Mouse (Mus musculus) lung, embryonic 14.5 days (tissue): ENCODE data around the gene Thap4. TPM values are rescaled to one million over a fixed set of nuclear protein-coding genes. Genes with fewer than 3 reads are reported as not detected.
A peak's percentile ranks its signal among the peaks of the same experiment; 100 is the strongest.
"Not testable (repeated sequence)": the region's sequence is repeated elsewhere in the genome, so short reads cannot be mapped to it uniquely, and the experiment has no call there.

ENCODE experiments used
- ATAC-seq: fragments of 200-750 bp; cut with Nextera tagmentation; 2 replicates; pipeline ENCODE4 v1.8.0; 2017; ENCODE audit warnings: mild to moderate bottlenecking, moderate TSS enrichment, moderate library complexity; ENCODE audit not compliant: insufficient read depth
- DNase-seq: peaks from one replicate; pipeline ENCODE4 v3.0.0-alpha.2; 2015
- H3K27ac ChIP-seq: fragments of 300-500 bp; sonication (generic); 2 replicates; pipeline ENCODE4 v1.5.1; 2014; ENCODE audit warnings: low read depth, mild to moderate bottlenecking, moderate library complexity
- H3K27me3 ChIP-seq: fragments of 300-500 bp; sonication (generic); 2 replicates; pipeline ENCODE4 v1.6.1; 2014; ENCODE audit warnings: low read length, control low read depth; ENCODE audit not compliant: insufficient read depth
- H3K36me3 ChIP-seq: fragments of 300-500 bp; sonication (generic); 2 replicates; pipeline ENCODE4 v1.6.1; 2014; ENCODE audit warnings: control low read depth; ENCODE audit not compliant: insufficient read depth
- H3K4me1 ChIP-seq: fragments of 300-500 bp; sonication (generic); 2 replicates; pipeline ENCODE4 v1.6.1; 2014; ENCODE audit warnings: antibody characterized with exemption, control low read depth; ENCODE audit not compliant: insufficient read depth
- H3K4me2 ChIP-seq: fragments of 300-500 bp; sonication (generic); 2 replicates; pipeline ENCODE4 v1.6.1; 2014; ENCODE audit warnings: mild to moderate bottlenecking
- H3K4me3 ChIP-seq: fragments of 300-500 bp; sonication (generic); 2 replicates; pipeline ENCODE4 v1.5.1; 2014; ENCODE audit warnings: low read depth, low read length
- H3K9ac ChIP-seq: fragments of 300-500 bp; sonication (generic); 2 replicates; pipeline ENCODE4 v1.6.1; 2014
- H3K9me3 ChIP-seq: fragments of 300-500 bp; sonication (generic); 2 replicates; pipeline ENCODE4 v1.6.1; 2016; ENCODE audit warnings: low read depth, low read length, control low read depth
- CTCF ChIP-seq: IDR thresholded peaks from 2 replicates; pipeline ENCODE4 v1.5.1; 2016; ENCODE audit warnings: antibody characterized with exemption, low read depth
- WGBS: fragments of 180-500 bp; shearing (Covaris S2); extraction: QIAGEN DNeasy Blood & Tissue Kit; methylation state at CpG from one replicate; pipeline ENCODE4 v1.1.7; 2014; 5-methylcytosine and 5-hydroxymethylcytosine counted together
- polyA plus RNA-seq: library from polyadenylated mRNA; unstranded; fragments of >200 nt; fragmentation: Nextera tagmentation; extraction: Ambion mirVana; gene quantifications from 2 replicates; pipeline ENCODE4 v1.2.1, GENCODE M21; 2014

Thap4 gene
- polyA plus RNA-seq, 1 experiment from 2014 or later, result 52.7 TPM

GRCm38 (mm10) chr1:93794526-93794925, 39.9 kb upstream of the Thap4 start:
- ATAC-seq, result no peak
- H3K4me2 ChIP-seq, result no peak overlapping the region
- no peaks in the 10 kb centered on the region for H3K4me1 ChIP-seq
- no peaks in the 10 kb centered on the region for H3K9me3 ChIP-seq
- DNase-seq, result no peak
- H3K9ac ChIP-seq, result no peak overlapping the region
- H3K4me3 ChIP-seq, result no peak overlapping the region
- 91% methylated on average over 8 of the region's 8 CpGs for WGBS
- no peaks in the 10 kb centered on the region for H3K27me3 ChIP-seq
- no peak for TF ChIP-seq CTCF
- no peak overlapping the region for H3K27ac ChIP-seq
- H3K36me3 ChIP-seq, result peaks cover 86% of the 10 kb centered on the region

DNA sequence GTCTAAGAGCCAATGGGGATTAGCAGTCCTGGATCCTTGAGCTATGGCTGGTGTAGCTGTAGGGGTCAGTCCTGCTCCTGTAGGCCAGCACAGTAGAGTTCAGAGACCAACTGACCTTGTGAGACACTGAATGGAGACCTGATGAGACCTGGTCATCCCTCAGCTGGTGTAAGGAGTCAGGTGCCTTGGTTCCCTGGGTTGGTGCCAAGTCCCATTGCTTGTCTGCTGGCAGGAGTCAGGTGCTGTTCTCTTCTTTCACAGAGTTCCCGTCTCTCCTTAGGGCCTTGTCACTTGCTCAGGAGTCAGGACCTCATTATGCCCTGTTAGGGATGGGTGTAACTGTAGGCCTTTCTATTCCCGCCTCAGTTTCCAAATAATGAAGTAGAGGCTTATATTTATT, 32.2 kb upstream of the Thap4 start:
- H3K9ac ChIP-seq, result no peak overlapping the region
- no peak for TF ChIP-seq CTCF
- no peak overlapping the region for H3K27ac ChIP-seq
- H3K4me3 ChIP-seq, result no peak overlapping the region
- H3K4me1 ChIP-seq, result no peaks in the 10 kb centered on the region
- H3K9me3 ChIP-seq, result no peaks in the 10 kb centered on the region
- no peaks in the 10 kb centered on the region for H3K27me3 ChIP-seq
- H3K36me3 ChIP-seq, result peaks cover 83% of the 10 kb centered on the region
- no peak overlapping the region for H3K4me2 ChIP-seq
- ATAC-seq, result no peak
- 84% methylated on average over 2 of the region's 2 CpGs for WGBS
- DNase-seq, result no peak

GRCm38 (mm10) chr1:93776686-93777085, 22.0 kb upstream of the Thap4 start:
- Histone ChIP-seq H3K9ac (no peak overlapping the region), H3K27me3 (no peaks in the 10 kb centered on the region), H3K4me3 (no peak overlapping the region), H3K9me3 (no peaks in the 10 kb centered on the region), H3K27ac (no peak overlapping the region), H3K36me3 (peaks cover 70% of the 10 kb centered on the region), H3K4me1 (no peaks in the 10 kb centered on the region), H3K4me2 (no peak overlapping the region)
- WGBS, result 93% methylated on average over 5 of the region's 5 CpGs
- no peak for ATAC-seq
- TF ChIP-seq CTCF, result no peak
- no peak for DNase-seq

DNA sequence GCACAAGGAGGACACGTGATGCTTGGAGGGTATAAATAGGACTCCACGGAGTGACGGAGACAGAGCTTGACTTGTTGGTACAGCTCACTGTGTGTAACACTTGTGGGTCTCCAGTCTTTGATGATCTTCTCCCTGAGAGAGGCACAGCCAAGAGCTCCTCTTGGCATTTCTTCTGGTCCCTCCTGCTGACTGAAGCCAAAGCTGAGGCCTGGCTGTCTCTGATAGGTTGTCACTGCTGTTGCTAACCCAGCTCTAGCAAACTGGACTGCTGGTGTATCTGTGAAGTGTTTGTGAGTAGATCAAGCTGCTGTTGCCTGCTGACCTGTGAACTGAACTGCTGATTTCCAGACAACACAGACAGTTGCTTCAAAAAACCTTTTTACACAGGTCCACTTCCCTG, 15.2 kb upstream of the Thap4 start:
- ATAC-seq, result peak; percentile 86
- H3K4me3 ChIP-seq, result no peak overlapping the region
- peak; percentile 69 for DNase-seq
- TF ChIP-seq CTCF, result no peak
- H3K9me3 ChIP-seq, result no peaks in the 10 kb centered on the region
- no peak overlapping the region for H3K4me2 ChIP-seq
- WGBS, result 80% methylated on average over 3 of the region's 3 CpGs
- H3K27ac ChIP-seq, result no peak overlapping the region
- H3K27me3 ChIP-seq, result no peaks in the 10 kb centered on the region
- peaks cover 32% of the 10 kb centered on the region for H3K36me3 ChIP-seq
- H3K9ac ChIP-seq, result no peak overlapping the region
- H3K4me1 ChIP-seq, result no peaks in the 10 kb centered on the region

DNA sequence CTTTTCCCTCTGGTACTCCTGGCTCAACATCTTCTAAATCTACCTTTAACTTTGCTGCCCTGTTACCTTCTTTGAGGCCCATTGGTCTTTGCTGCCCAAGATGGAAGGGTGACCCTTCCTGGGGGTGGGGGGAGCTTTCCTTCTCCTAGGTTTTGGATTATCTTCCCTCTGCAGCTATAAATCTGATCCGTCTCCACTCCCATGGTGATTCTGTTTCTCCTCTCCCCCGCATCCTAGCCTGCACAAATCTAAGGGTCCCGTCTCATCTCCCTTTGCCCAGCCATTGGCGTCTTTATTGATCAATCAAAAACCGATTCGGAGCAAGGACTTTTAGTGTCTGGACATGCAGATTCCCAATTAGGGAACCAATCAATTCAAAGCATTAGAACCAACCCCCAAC, 12.9 kb upstream of the Thap4 start:
- no peaks in the 10 kb centered on the region for H3K9me3 ChIP-seq
- no peaks in the 10 kb centered on the region for H3K27me3 ChIP-seq
- peaks cover 17% of the 10 kb centered on the region; the same call in 1 of the 2 replicates for H3K36me3 ChIP-seq
- DNase-seq, result no peak
- H3K4me3 ChIP-seq, result no peak overlapping the region
- no peak for TF ChIP-seq CTCF
- ATAC-seq, result no peak
- WGBS, result 94% methylated on average over 6 of the region's 6 CpGs
- H3K4me2 ChIP-seq, result no peak overlapping the region
- no peak overlapping the region for H3K9ac ChIP-seq
- no peaks in the 10 kb centered on the region for H3K4me1 ChIP-seq
- no peak overlapping the region for H3K27ac ChIP-seq

GRCm38 (mm10) chr1:93764871-93765591, 10.4 kb upstream of the Thap4 start:
- no peaks in the 10 kb centered on the region for H3K27me3 ChIP-seq
- H3K4me3 ChIP-seq, result no peak overlapping the region
- no peak overlapping the region for H3K9ac ChIP-seq
- no peaks in the 10 kb centered on the region for H3K9me3 ChIP-seq
- 89% methylated on average over 9 of the region's 9 CpGs for WGBS
- no peak overlapping the region for H3K4me2 ChIP-seq
- H3K4me1 ChIP-seq, result no peaks in the 10 kb centered on the region
- TF ChIP-seq CTCF, result no peak
- H3K36me3 ChIP-seq, result peaks cover 12% of the 10 kb centered on the region; the same call in 1 of the 2 replicates
- H3K27ac ChIP-seq, result no peak overlapping the region
- DNase-seq (no peak), ATAC-seq (no peak)

- H3K9me3 ChIP-seq, H3K4me1 ChIP-seq, H3K27me3 ChIP-seq, ATAC-seq, H3K4me2 ChIP-seq, H3K4me3 ChIP-seq, DNase-seq, H3K9ac ChIP-seq, H3K36me3 ChIP-seq, H3K27ac ChIP-seq: not testable (repeated sequence)
- WGBS, result 91% methylated on average over 3 of the region's 3 CpGs
These were observed 8.9 kb upstream of the Thap4 start for GRCm38 (mm10) chr1:93763531-93763930.
